Mouse (Mus musculus) E14TG2a.4 (cell line): ENCODE data around the gene Macrod1.
A peak's percentile ranks its signal among the peaks of the same experiment; 100 is the strongest.

ENCODE experiments used
- H3K27me3 ChIP-seq: 2 replicates; pipeline ENCODE4 v1.6.1; 2014; ENCODE audit warnings: low read length, control low read depth; ENCODE audit not compliant: insufficient read depth
- H3K36me3 ChIP-seq: 2 replicates; pipeline ENCODE4 v1.6.1; 2014; ENCODE audit warnings: low read length, control low read depth; ENCODE audit not compliant: insufficient read depth
- H3K4me1 ChIP-seq: replicated peaks from 2 replicates; pipeline ENCODE4 v1.6.1; 2014; ENCODE audit warnings: low read depth, low read length, control low read depth
- H3K4me3 ChIP-seq: replicated peaks from 2 replicates; pipeline ENCODE4 v1.5.1; 2014; ENCODE audit warnings: mild to moderate bottlenecking, low read length
- H3K9me3 ChIP-seq: 2 replicates; pipeline ENCODE4 v1.6.1; 2014; ENCODE audit warnings: low read length, control low read depth
- CTCF ChIP-seq: conservative IDR thresholded peaks from 2 replicates; pipeline ENCODE4 v1.5.1; 2014; ENCODE audit warnings: low read length
- NANOG ChIP-seq: IDR thresholded peaks from 2 replicates; pipeline ENCODE4 v1.6.1; 2014; ENCODE audit warnings: borderline replicate concordance, low read length, mixed read lengths
- POU5F1 ChIP-seq: IDR thresholded peaks from 2 replicates; pipeline ENCODE4 v1.6.1; 2014; ENCODE audit warnings: low read length, borderline replicate concordance

The Macrod1 gene

DNA sequence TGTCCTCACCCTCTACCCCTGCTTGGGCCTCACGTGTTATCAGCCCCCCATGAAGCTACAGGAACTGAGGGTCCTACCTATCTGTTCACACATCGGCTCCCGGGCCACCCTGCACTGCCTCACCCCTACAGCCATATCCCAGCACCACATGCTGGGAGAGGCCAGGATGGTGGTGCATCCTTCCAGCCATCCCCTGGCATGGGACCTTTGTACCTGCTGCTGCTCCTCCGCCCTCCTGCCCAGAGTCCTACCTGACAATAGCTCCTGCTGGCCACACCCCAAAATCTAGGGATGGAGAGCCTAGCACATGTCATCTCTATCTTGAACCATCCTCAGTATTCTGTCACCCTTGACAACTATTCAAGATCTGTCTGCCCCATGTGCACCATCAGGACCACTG, 132.4 kb downstream of the Macrod1 start:
- TF ChIP-seq POU5F1 (no peak), NANOG (no peak), CTCF (no peak)
- Histone ChIP-seq H3K4me3 (peak overlapping the region; percentile 39; the same call in 1 of the 2 replicates), H3K36me3 (no peaks in the 10 kb centered on the region), H3K9me3 (no peaks in the 10 kb centered on the region), H3K4me1 (peaks cover 62% of the 10 kb centered on the region), H3K27me3 (peaks cover 49% of the 10 kb centered on the region)

DNA sequence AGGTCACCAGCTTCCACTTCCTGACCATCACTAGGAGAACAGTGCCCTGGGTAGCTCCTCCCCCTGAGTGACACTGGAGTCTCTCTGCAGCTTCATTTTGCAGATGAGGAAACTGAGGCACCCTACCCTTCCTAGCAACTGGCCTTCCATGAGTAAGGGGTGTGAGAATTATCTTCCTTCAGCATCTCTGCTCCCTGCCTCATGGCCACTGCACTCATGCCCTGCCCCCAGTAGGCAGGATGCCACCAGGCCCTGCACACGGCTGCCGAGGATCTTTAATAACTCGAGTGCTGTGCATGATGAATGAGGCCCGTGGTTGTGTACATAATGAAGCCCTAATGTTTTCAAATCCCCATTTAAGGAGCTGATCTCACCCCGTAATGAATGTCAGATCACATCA, 134.4 kb downstream of the Macrod1 start:
- no peak for TF ChIP-seq NANOG
- no peak for TF ChIP-seq CTCF
- no peak for TF ChIP-seq POU5F1
- Histone ChIP-seq H3K36me3 (no peaks in the 10 kb centered on the region), H3K9me3 (no peaks in the 10 kb centered on the region), H3K4me3 (no peak overlapping the region), H3K4me1 (peaks cover 56% of the 10 kb centered on the region), H3K27me3 (peaks cover 31% of the 10 kb centered on the region)

DNA sequence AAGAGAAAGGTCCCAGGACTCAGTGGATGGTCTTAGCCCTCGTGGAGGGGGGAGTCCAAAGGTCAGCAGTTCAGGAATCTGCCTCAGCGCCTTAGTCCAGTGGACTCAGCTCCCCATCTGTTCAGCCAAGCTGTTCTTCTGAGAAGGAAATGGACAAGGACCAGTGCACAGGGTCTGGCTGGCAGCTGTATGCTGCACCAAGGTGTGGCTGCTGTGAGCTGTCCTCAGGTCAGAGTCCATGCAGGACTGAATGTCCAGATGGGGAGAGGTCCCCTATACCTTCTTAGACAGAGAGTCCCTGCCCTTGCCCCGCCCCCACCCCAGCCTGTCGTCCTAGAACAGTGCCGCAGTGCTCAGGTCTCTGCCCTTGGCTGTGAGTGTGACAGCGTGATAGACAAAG, 135.0 kb downstream of the Macrod1 start:
- Histone ChIP-seq H3K36me3 (no peaks in the 10 kb centered on the region), H3K4me3 (no peak overlapping the region), H3K9me3 (no peaks in the 10 kb centered on the region), H3K27me3 (peaks cover 25% of the 10 kb centered on the region), H3K4me1 (peaks cover 56% of the 10 kb centered on the region)
- TF ChIP-seq CTCF (no peak), NANOG (no peak), POU5F1 (no peak)

DNA sequence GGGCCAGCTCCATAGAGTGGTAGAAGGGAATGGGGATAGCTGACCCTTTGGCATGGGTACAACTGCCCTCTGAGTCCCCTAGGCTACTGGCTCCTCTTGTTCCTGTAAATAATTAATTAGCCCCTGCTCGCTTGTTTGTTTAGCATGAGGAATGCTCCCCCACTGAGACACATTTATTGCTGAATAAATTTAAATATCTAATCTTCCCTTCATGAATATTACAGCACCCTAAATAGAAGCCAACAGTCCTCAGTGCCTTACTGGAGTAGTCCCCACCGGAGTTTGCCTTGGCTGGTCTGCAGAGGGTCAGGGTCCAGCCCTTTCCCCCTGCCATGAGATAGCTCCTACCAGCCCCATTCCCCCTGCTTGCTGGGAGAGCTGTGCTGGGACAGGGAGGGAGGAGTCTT, 136.0 kb downstream of the Macrod1 start:
- H3K36me3 ChIP-seq, result peaks cover 6% of the 10 kb centered on the region
- no peaks in the 10 kb centered on the region for H3K9me3 ChIP-seq
- TF ChIP-seq NANOG (no peak), POU5F1 (no peak), CTCF (no peak)
- peaks cover 21% of the 10 kb centered on the region for H3K27me3 ChIP-seq
- no peak overlapping the region for H3K4me3 ChIP-seq
- H3K4me1 ChIP-seq, result peaks cover 56% of the 10 kb centered on the region

DNA sequence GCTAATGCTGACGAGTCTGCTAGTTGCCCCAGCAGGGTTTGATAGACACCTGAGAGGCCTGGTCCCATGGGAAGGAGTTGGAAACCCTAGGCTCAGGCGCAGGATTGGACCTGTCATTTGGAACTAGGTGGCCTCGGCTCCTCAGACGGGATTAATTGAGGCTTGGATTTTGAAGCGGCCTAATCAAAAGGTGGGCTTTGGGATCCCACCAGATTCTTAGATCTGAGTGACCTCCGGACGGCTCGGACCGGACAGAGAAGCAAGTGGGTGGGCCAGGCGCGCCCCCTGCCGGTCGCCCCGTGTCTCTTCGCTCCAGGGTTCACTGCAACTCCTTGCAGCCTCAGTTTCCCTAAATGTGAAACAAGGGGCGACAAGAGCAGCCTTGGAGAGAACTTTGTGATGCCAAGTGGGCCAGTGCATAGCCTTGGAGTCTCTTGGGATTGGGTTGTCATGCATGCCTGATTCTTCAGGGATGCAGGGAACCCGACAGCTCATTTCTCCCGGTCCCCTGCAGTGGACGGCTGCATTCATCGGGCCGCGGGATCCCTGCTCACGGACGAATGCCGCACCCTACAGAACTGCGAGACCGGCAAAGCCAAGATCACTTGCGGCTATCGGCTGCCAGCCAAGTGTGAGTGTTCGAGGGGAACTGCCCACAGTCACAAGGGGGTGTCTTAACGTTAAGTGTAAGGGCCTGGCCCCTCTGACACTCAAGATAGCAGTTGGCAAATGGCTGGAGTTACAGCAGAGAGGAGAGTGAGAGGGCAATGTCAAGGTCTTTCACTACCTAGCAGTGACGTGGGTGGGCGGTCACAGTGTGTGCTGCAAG, 139.5 kb downstream of the Macrod1 start:
- H3K4me3 ChIP-seq, result peak overlapping the region; percentile 46
- peaks cover 60% of the 10 kb centered on the region for H3K4me1 ChIP-seq
- peaks cover 10% of the 10 kb centered on the region for H3K27me3 ChIP-seq
- H3K36me3 ChIP-seq, result peaks cover 42% of the 10 kb centered on the region
- TF ChIP-seq POU5F1 (no peak), CTCF (peak; percentile 73)
- no peaks in the 10 kb centered on the region for H3K9me3 ChIP-seq

DNA sequence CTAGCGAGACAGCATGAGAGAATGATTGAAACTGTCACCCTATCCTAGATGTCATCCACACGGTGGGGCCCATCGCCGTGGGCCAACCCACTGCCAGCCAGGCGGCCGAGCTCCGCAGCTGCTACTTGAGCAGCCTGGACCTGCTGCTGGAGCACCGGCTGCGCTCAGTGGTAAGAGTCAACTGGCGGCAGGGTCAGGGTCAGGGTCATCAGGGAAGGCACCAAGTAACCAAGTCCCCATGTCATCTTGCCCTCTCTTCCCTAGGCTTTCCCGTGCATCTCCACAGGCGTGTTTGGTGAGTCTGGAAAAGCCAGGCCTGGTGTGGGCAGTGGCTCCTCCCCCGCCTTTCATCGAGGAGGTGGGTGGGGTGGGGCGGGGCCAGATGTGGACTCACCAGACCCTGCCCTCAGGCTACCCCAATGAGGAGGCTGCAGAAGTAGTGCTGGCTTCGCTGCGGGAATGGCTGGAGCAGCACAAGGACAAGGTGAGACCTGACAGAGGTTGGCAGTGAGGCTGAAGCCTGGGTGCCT, 140.2 kb downstream of the Macrod1 start:
- Histone ChIP-seq H3K36me3 (peaks cover 49% of the 10 kb centered on the region), H3K27me3 (peaks cover 10% of the 10 kb centered on the region), H3K4me1 (peaks cover 61% of the 10 kb centered on the region), H3K4me3 (peak overlapping the region; percentile 46), H3K9me3 (no peaks in the 10 kb centered on the region)
- TF ChIP-seq CTCF, result no peak
- TF ChIP-seq POU5F1, result no peak
- TF ChIP-seq NANOG, result no peak

DNA sequence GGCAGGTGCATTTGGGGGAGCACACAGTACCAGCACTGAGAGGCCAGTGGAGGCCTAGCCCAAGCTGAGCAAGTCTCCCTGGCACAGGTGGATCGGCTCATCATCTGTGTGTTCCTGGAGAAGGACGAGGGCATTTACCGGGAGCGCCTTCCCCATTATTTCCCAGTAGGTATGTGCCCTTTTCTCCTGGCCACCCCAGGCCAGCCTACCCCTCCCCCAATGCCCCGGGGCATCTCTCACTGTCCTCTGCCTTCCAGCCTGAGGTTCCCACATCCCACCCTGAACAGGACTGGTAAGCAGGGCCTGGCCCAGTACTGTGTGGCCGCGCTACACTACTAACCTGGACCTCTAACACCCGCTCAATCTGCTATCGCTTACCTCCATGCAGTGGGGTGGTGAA, 140.8 kb downstream of the Macrod1 start:
- H3K4me1 ChIP-seq, result peaks cover 58% of the 10 kb centered on the region
- peaks cover 10% of the 10 kb centered on the region for H3K27me3 ChIP-seq
- H3K4me3 ChIP-seq, result no peak overlapping the region
- TF ChIP-seq NANOG (no peak), CTCF (no peak)
- no peaks in the 10 kb centered on the region for H3K9me3 ChIP-seq
- H3K36me3 ChIP-seq, result peaks cover 54% of the 10 kb centered on the region

DNA sequence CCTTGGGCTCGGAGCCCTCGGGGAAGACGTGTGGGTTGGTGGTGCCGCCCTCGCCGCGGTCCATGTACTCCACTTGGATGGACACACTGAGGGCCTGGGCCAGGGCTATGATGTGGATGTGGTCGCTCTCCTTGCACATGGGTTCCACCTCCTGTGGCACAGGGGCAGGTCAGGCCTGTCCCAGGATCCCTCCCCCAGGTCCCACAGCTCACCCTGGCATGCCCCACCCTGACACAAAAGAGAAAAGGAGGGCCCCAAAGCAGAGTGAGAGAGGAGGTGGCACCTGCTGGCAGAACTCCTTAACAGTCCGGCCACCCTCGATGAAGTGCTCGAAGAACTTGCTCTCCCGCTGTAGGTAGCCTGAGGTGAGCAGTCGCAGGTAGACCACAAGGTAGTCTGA, 142.5 kb downstream of the Macrod1 start:
- Histone ChIP-seq H3K4me1 (peaks cover 75% of the 10 kb centered on the region), H3K4me3 (no peak overlapping the region), H3K27me3 (no peaks in the 10 kb centered on the region), H3K36me3 (peaks cover 70% of the 10 kb centered on the region), H3K9me3 (no peaks in the 10 kb centered on the region)
- TF ChIP-seq POU5F1 (no peak), CTCF (no peak), NANOG (no peak)
